Mouse (Mus musculus) cerebellum, adult 2 months (tissue): ENCODE results near the gene Pkp1.

Source experiments
- CTCF ChIP-seq: fragments of 200-500 bp; IDR thresholded peaks from 2 replicates; pipeline ENCODE4 v1.5.1; 2011; ENCODE audit warnings: low read depth, mild to moderate bottlenecking, control low read depth, low read length, moderate library complexity, borderline replicate concordance; ENCODE audit not compliant: insufficient read depth
- POLR2A ChIP-seq: fragments of 200-500 bp; IDR thresholded peaks from 2 replicates; pipeline ENCODE4 v1.6.1; 2011; ENCODE audit warnings: low read length, control low read depth, borderline replicate concordance; ENCODE audit not compliant: insufficient read depth

DNA sequence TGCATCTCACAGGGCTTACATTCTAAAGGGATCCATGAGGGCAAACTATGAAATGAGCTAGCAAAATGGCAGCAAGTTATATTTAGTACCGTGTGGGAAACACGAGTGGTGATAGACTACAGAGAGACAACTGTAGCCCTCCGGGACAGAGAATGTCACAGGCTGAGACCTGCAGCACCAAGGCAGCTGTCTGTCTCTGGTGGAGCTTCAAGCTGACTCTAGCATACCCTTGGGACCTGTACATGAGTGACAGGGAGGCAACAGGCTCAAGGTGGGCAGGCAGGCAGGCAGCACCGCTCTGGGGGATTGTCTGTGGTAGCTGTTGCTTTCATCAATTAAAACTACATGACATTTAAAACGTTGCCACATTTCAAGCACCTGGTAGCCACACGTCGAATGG, 4.2 kb upstream of the Pkp1 start:
- no peak for TF ChIP-seq POLR2A
- no peak for TF ChIP-seq CTCF
